Mouse (Mus musculus): ENCODE results near the gene Enah. TPM values are rescaled to one million over a fixed set of nuclear protein-coding genes. Genes with fewer than 3 reads are reported as not detected.

The Enah gene
- polyA plus RNA-seq, 1 experiment = 10.1 TPM

GRCm38 (mm10) chr1:181987226-181987625, 32.6 kb downstream of the Enah start:
- TF ChIP-seq CTCF (conservative IDR thresholded peaks at IDR 0.05; ENCODE audit: insufficient read depth, insufficient read length, low read depth, low read length) = no peak
- no peak for TF ChIP-seq POLR2A (IDR thresholded peaks at IDR 0.05; ENCODE audit: low read depth, low read length)
- Histone ChIP-seq H3K4me3 (ENCODE audit: insufficient read depth, low read depth, low read length) (no peak overlapping the region), H3K27ac (ENCODE audit: insufficient read depth, low read depth, low read length) (no peak overlapping the region), H3K36me3 (ENCODE audit: control insufficient read depth, insufficient read depth, low read length) (no peaks in the 10 kb centered on the region), H3K4me1 (ENCODE audit: control insufficient read depth, insufficient read depth, low read length) (no peaks in the 10 kb centered on the region), H3K27me3 (replicated peaks; ENCODE audit: control insufficient read depth, insufficient read depth, low read length) (no peaks in the 10 kb centered on the region)
- DNase-seq = no peak
- WGBS = 40% methylated on average over 2 of the region's 2 CpGs

GRCm38 (mm10) chr1:181985880-181986279, 33.9 kb downstream of the Enah start:
- Histone ChIP-seq H3K27ac (ENCODE audit: insufficient read depth, low read depth, low read length) (no peak overlapping the region), H3K36me3 (ENCODE audit: control insufficient read depth, insufficient read depth, low read length) (no peaks in the 10 kb centered on the region), H3K27me3 (replicated peaks; ENCODE audit: control insufficient read depth, insufficient read depth, low read length) (no peaks in the 10 kb centered on the region), H3K4me3 (ENCODE audit: insufficient read depth, low read depth, low read length) (no peak overlapping the region), H3K4me1 (ENCODE audit: control insufficient read depth, insufficient read depth, low read length) (no peaks in the 10 kb centered on the region)
- no peak for DNase-seq
- 85% methylated on average over 1 of the region's 1 CpGs for WGBS
- TF ChIP-seq POLR2A (IDR thresholded peaks at IDR 0.05; ENCODE audit: low read depth, low read length) (no peak), CTCF (conservative IDR thresholded peaks at IDR 0.05; ENCODE audit: insufficient read depth, insufficient read length, low read depth, low read length) (no peak)

GRCm38 (mm10) chr1:181984811-181985210, 35.0 kb downstream of the Enah start:
- no peaks in the 10 kb centered on the region for H3K4me1 ChIP-seq (ENCODE audit: control insufficient read depth, insufficient read depth, low read length)
- no peak for TF ChIP-seq POLR2A (IDR thresholded peaks at IDR 0.05; ENCODE audit: low read depth, low read length)
- TF ChIP-seq CTCF (conservative IDR thresholded peaks at IDR 0.05; ENCODE audit: insufficient read depth, insufficient read length, low read depth, low read length) = no peak

GRCm38 (mm10) chr1:181980017-181980719, 39.6 kb downstream of the Enah start:
- Histone ChIP-seq H3K27me3 (replicated peaks; ENCODE audit: control insufficient read depth, insufficient read depth, low read length) (no peaks in the 10 kb centered on the region), H3K4me3 (ENCODE audit: insufficient read depth, low read depth, low read length) (no peak overlapping the region), H3K4me1 (ENCODE audit: control insufficient read depth, insufficient read depth, low read length) (peaks cover 6% of the 10 kb centered on the region; the same call in 1 of the 2 replicates), H3K27ac (ENCODE audit: insufficient read depth, low read depth, low read length) (no peak overlapping the region), H3K36me3 (ENCODE audit: control insufficient read depth, insufficient read depth, low read length) (no peaks in the 10 kb centered on the region)
- 92% methylated on average over 14 of the region's 14 CpGs for WGBS
- TF ChIP-seq POLR2A (IDR thresholded peaks at IDR 0.05; ENCODE audit: low read depth, low read length) (no peak), CTCF (conservative IDR thresholded peaks at IDR 0.05; ENCODE audit: insufficient read depth, insufficient read length, low read depth, low read length) (no peak)
- DNase-seq = no peak

More at GRCm38 (mm10) chr1:181984811-181985210, 35.0 kb downstream of the Enah start:
- H3K27me3 ChIP-seq (replicated peaks; ENCODE audit: control insufficient read depth, insufficient read depth, low read length) = no peaks in the 10 kb centered on the region
- H3K4me3 ChIP-seq (ENCODE audit: insufficient read depth, low read depth, low read length) = no peak overlapping the region
- WGBS = 92% methylated on average over 2 of the region's 2 CpGs
- H3K27ac ChIP-seq (ENCODE audit: insufficient read depth, low read depth, low read length) = no peak overlapping the region; the same call in 1 of the 2 replicates
- no peak for DNase-seq
- H3K36me3 ChIP-seq (ENCODE audit: control insufficient read depth, insufficient read depth, low read length) = no peaks in the 10 kb centered on the region

GRCm38 (mm10) chr1:181975510-181975909, 44.3 kb downstream of the Enah start:
- Histone ChIP-seq H3K27me3 (replicated peaks; ENCODE audit: control insufficient read depth, insufficient read depth, low read length) (no peaks in the 10 kb centered on the region), H3K4me3 (ENCODE audit: insufficient read depth, low read depth, low read length) (no peak overlapping the region), H3K4me1 (ENCODE audit: control insufficient read depth, insufficient read depth, low read length) (peaks cover 6% of the 10 kb centered on the region; the same call in 1 of the 2 replicates), H3K27ac (ENCODE audit: insufficient read depth, low read depth, low read length) (no peak overlapping the region), H3K36me3 (ENCODE audit: control insufficient read depth, insufficient read depth, low read length) (no peaks in the 10 kb centered on the region)
- DNase-seq = no peak
- TF ChIP-seq CTCF (conservative IDR thresholded peaks at IDR 0.05; ENCODE audit: insufficient read depth, insufficient read length, low read depth, low read length) (no peak), POLR2A (IDR thresholded peaks at IDR 0.05; ENCODE audit: low read depth, low read length) (no peak)
- WGBS = 71% methylated on average over 3 of the region's 3 CpGs

GRCm38 (mm10) chr1:181974897-181975296, 44.9 kb downstream of the Enah start:
- Histone ChIP-seq H3K36me3 (ENCODE audit: control insufficient read depth, insufficient read depth, low read length) (no peaks in the 10 kb centered on the region), H3K4me1 (ENCODE audit: control insufficient read depth, insufficient read depth, low read length) (peaks cover 6% of the 10 kb centered on the region; the same call in 1 of the 2 replicates), H3K4me3 (ENCODE audit: insufficient read depth, low read depth, low read length) (no peak overlapping the region), H3K27ac (ENCODE audit: insufficient read depth, low read depth, low read length) (no peak overlapping the region), H3K27me3 (replicated peaks; ENCODE audit: control insufficient read depth, insufficient read depth, low read length) (no peaks in the 10 kb centered on the region)
- no peak for DNase-seq
- TF ChIP-seq CTCF (conservative IDR thresholded peaks at IDR 0.05; ENCODE audit: insufficient read depth, insufficient read length, low read depth, low read length) (no peak), POLR2A (IDR thresholded peaks at IDR 0.05; ENCODE audit: low read depth, low read length) (no peak)

GRCm38 (mm10) chr1:181965277-181965676, 54.5 kb downstream of the Enah start:
- no peak for DNase-seq
- H3K4me3 ChIP-seq (ENCODE audit: insufficient read depth, low read depth, low read length) = no peak overlapping the region
- TF ChIP-seq CTCF (conservative IDR thresholded peaks at IDR 0.05; ENCODE audit: insufficient read depth, insufficient read length, low read depth, low read length) (no peak), POLR2A (IDR thresholded peaks at IDR 0.05; ENCODE audit: low read depth, low read length) (no peak)
- no peaks in the 10 kb centered on the region; the same call in 1 of the 2 replicates for H3K36me3 ChIP-seq (ENCODE audit: control insufficient read depth, insufficient read depth, low read length)
- H3K4me1 ChIP-seq (ENCODE audit: control insufficient read depth, insufficient read depth, low read length) = peaks cover 6% of the 10 kb centered on the region; the same call in 1 of the 2 replicates
- no peaks in the 10 kb centered on the region for H3K27me3 ChIP-seq (replicated peaks; ENCODE audit: control insufficient read depth, insufficient read depth, low read length)
- no peak overlapping the region for H3K27ac ChIP-seq (ENCODE audit: insufficient read depth, low read depth, low read length)
- whole genome bisulfite sequencing = 94% methylated on average over 1 of the region's 1 CpGs
